ENCODE assay signal across 19 mouse cellular contexts in the genomic region with DNA sequence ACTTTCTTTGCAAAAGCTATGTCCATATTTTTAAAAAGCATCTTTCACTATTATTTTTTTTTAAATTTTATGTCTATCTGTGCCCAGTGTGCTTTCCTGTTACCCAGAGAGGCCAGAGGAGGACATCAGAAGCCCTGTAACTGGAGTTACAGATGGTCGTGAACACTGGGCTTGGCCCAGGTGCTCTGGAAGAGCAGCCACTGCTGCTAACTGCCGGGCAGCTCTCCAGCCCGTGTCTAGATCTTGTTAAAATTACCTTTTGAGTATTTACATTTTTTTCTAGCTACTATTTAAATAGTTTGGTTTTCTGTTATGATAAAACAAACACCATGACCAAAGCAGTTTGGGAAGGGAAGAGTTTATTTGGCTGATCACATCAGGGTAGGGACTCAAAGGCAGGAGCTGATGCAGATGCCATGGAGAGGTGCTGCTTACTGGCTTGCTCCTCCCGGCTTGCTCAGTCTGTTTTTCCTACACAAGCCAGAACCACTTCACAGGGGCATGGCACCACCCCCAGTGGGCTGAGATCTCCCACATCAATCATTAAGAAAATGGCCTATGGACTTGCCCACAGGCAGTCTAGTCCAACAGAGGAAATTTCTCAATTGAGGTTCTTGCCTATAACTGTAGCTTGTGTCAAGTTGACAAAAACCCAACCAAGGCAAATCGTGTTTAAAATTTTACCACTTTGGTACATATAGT. TPM values are rescaled to one million over a fixed set of nuclear protein-coding genes. Genes with fewer than 3 reads are reported as not detected.
DNase-seq lines count a peak whose midpoint lies in the region; ATAC-seq lines count a peak whose summit lies in the region.
"Had no signal": no experiment of that assay in that cellular context is flagged by ENCODE, and none has a peak within 500 bp of the region (broad histone marks: within the 10 kb centered on the region; RNA-seq: fewer than 3 reads in every experiment).

No protein-coding gene starts in this region.

- ATAC-seq in heart, embryonic 13.5 days (ENCODE audit: extremely low read depth, insufficient number of reproducible peaks, low FRiP score, low TSS enrichment) = no peak
- no peak for ATAC-seq in heart, embryonic 11.5 days (replicated peaks; ENCODE audit: insufficient number of reproducible peaks, low FRiP score, low TSS enrichment)
- ATAC-seq: forebrain, embryonic 13.5 days; forebrain, postnatal 0 days; hindbrain, postnatal 0 days had no signal

- H3K9me3 ChIP-seq in heart, embryonic 13.5 days = no peaks in the 10 kb centered on the region
- H3K9me3 ChIP-seq in heart, embryonic 11.5 days (replicated peaks; ENCODE audit: control insufficient read depth, low read length) = no peaks in the 10 kb centered on the region
- H3K9me3 ChIP-seq: embryonic facial prominence, embryonic 10.5 days; forebrain, embryonic 13.5 days; heart, embryonic 15.5 days; hindbrain, embryonic 13.5 days had no signal

- WGBS in heart, embryonic 13.5 days = 73% methylated on average over 5 of the region's 5 CpGs
- 85% methylated on average over 5 of the region's 5 CpGs for WGBS in heart, embryonic 11.5 days (ENCODE audit: insufficient replicate concordance)

- H3K36me3 ChIP-seq in heart, embryonic 13.5 days = peaks cover 67% of the 10 kb centered on the region
- peaks cover 18% of the 10 kb centered on the region for H3K36me3 ChIP-seq in heart, embryonic 11.5 days (ENCODE audit: control insufficient read depth, insufficient read depth, low read length)

- no peak overlapping the region for H3K4me3 ChIP-seq in heart, embryonic 13.5 days
- H3K4me3 ChIP-seq in heart, embryonic 11.5 days (ENCODE audit: low read depth, low read length) = no peak overlapping the region
- H3K4me3 ChIP-seq: embryonic facial prominence, embryonic 10.5 days; forebrain, embryonic 13.5 days; heart, embryonic 15.5 days; hindbrain, embryonic 13.5 days had no signal

- H3K4me2 ChIP-seq in heart, embryonic 13.5 days = no peak overlapping the region
- H3K4me2 ChIP-seq in heart, embryonic 11.5 days = no peak overlapping the region
- H3K4me2 ChIP-seq: forebrain, embryonic 13.5 days; heart, embryonic 15.5 days; hindbrain, embryonic 13.5 days had no signal

- H3K4me1 ChIP-seq in heart, embryonic 13.5 days = peaks cover 53% of the 10 kb centered on the region
- peaks cover 10% of the 10 kb centered on the region for H3K4me1 ChIP-seq in heart, embryonic 11.5 days (ENCODE audit: control insufficient read depth, insufficient read depth, low read length)

- DNase-seq in cerebellum, adult 9-11 months = peak; percentile 56
- DNase-seq in cerebellum, postnatal 4 days (ENCODE audit: low spot score in 2 of 2) = no peak
- peak; percentile 26 to 32 for DNase-seq in kidney, postnatal 36 days
- no peak for DNase-seq in kidney, postnatal 4 days
- no peak for DNase-seq in ovary, postnatal 10 days (ENCODE audit: low spot score)
- DNase-seq: adrenal gland, adult 2 months; adrenal gland, postnatal 25 days; forebrain, postnatal 0 days; gastrocnemius, postnatal 36 days; heart, adult 18-20 months; heart, postnatal 14 days; kidney, adult 18-20 months had no signal

- H3K9ac ChIP-seq in heart, embryonic 13.5 days = no peak overlapping the region
- no peak overlapping the region for H3K9ac ChIP-seq in heart, embryonic 11.5 days (ENCODE audit: low read depth, low read length)
- H3K9ac ChIP-seq: forebrain, embryonic 13.5 days; forebrain, postnatal 0 days; heart, embryonic 15.5 days; hindbrain, embryonic 13.5 days had no signal

- 0 out of 2 replicates have a peak overlapping the region, but pooled peaks have one; percentile 80 for H3K27ac ChIP-seq in heart, embryonic 13.5 days (replicated peaks)
- H3K27ac ChIP-seq in heart, embryonic 11.5 days (ENCODE audit: low read depth, low read length) = no peak overlapping the region
- H3K27ac ChIP-seq: embryonic facial prominence, embryonic 10.5 days; forebrain, embryonic 13.5 days; hindbrain, embryonic 13.5 days; hindbrain, postnatal 0 days had no signal

- no peaks in the 10 kb centered on the region for H3K27me3 ChIP-seq in heart, embryonic 13.5 days (replicated peaks)
- no peaks in the 10 kb centered on the region for H3K27me3 ChIP-seq in heart, embryonic 11.5 days (ENCODE audit: control insufficient read depth, insufficient read depth, low read length)
- H3K27me3 ChIP-seq: forebrain, embryonic 13.5 days; heart, embryonic 15.5 days; hindbrain, embryonic 13.5 days had no signal

RNA-seq across cellular contexts. Expression of a gene that starts 16.7 kb away (rescaled TPM):
- 124 and 133 TPM in 2 replicates for polyA plus RNA-seq in heart, embryonic 13.5 days (2015; fragmentation: Nextera tagmentation; extraction: Ambion mirVana)
- 150 and 190 TPM in 2 replicates for polyA plus RNA-seq in heart, embryonic 11.5 days (2014; fragmentation: Nextera tagmentation; extraction: Ambion mirVana)

Comparison
In these comparisons a context has a peak if more than half of its experiments do, and no peak if none do; other contexts are left out.
1. DNase-seq: peak in cerebellum, adult 9-11 months (single experiment) and kidney, postnatal 36 days (2 of 2); none in cerebellum, postnatal 4 days (0 of 2), kidney, postnatal 4 days (0 of 2) and ovary, postnatal 10 days (single experiment).